Mouse (Mus musculus): ENCODE measurements around the gene Unc5c.

The Unc5c gene

GRCm38 (mm10) chr3:141818615-141819312 is 353.7 kb downstream of the Unc5c start:
- DNase-seq (ENCODE audit: low read depth), result no peak

GRCm38 (mm10) chr3:141819331-141819941 is 354.4 kb downstream of the Unc5c start:
- no peak for DNase-seq (ENCODE audit: low read depth)

- DNase-seq (ENCODE audit: low read depth), result no peak
These were observed 363.3 kb downstream of the Unc5c start for GRCm38 (mm10) chr3:141828301-141828700.

GRCm38 (mm10) chr3:141831135-141831534 is 366.1 kb downstream of the Unc5c start:
- DNase-seq (ENCODE audit: low read depth), result no peak

- DNase-seq (ENCODE audit: low read depth), result peak; percentile 5
These were observed 373.8 kb downstream of the Unc5c start for GRCm38 (mm10) chr3:141838864-141839263.

- no peak for DNase-seq (ENCODE audit: low read depth)
These were observed 384.2 kb downstream of the Unc5c start for GRCm38 (mm10) chr3:141849206-141849605.

- DNase-seq (ENCODE audit: low read depth), result no peak
These were observed 385.1 kb downstream of the Unc5c start for GRCm38 (mm10) chr3:141850141-141850540.

- DNase-seq (ENCODE audit: low read depth), result no peak
These were observed 389.3 kb downstream of the Unc5c start for GRCm38 (mm10) chr3:141854339-141854738.

GRCm38 (mm10) chr3:141857123-141857522 is 392.1 kb downstream of the Unc5c start:
- no peak for DNase-seq (ENCODE audit: low read depth)

- DNase-seq (ENCODE audit: low read depth), result peak; percentile 9
These were observed 397.9 kb downstream of the Unc5c start for GRCm38 (mm10) chr3:141862816-141863461.

GRCm38 (mm10) chr3:141871805-141872204 is 406.8 kb downstream of the Unc5c start:
- no peak for DNase-seq (ENCODE audit: low read depth)

GRCm38 (mm10) chr3:141872337-141873042 is 407.5 kb downstream of the Unc5c start:
- no peak for DNase-seq (ENCODE audit: low read depth)

- DNase-seq (ENCODE audit: low read depth), result no peak
These were observed 417.5 kb downstream of the Unc5c start for GRCm38 (mm10) chr3:141882496-141882895.

- DNase-seq (ENCODE audit: low read depth), result no peak
These were observed 419.2 kb downstream of the Unc5c start for GRCm38 (mm10) chr3:141884190-141884589.

Data from c-Kit-positive CD71-positive TER-119-negative erythroid progenitor cells, embryonic 14.5 days (primary cell).